Mouse (Mus musculus) granulocyte monocyte progenitor cell, adult 5-6 weeks (primary cell): Measurements from ENCODE around the gene Gphn. TPM values are rescaled to one million over a fixed set of nuclear protein-coding genes. Genes with fewer than 3 reads are reported as not detected.
A peak's percentile ranks its signal among the peaks of the same experiment; 100 is the strongest.
"Not testable (repeated sequence)": the region's sequence is repeated elsewhere in the genome, so short reads cannot be mapped to it uniquely, and the experiment has no call there.

Experiments
- ATAC-seq: replicated peaks from 2 replicates; pipeline ENCODE4 v1.8.0; 2016; ENCODE audit warnings: mild to moderate bottlenecking, moderate TSS enrichment, inconsistent platforms; ENCODE audit not compliant: poor library complexity, severe bottlenecking
- total RNA-seq, 2 experiments: library from RNA; stranded (forward) in 1 of 2; stranded (reverse) in 1 of 2; fragments of 200-712, 200-1000 nt in 1 of 2; fragments of >200 nt in 1 of 2; fragmentation: Nextera tagmentation in 1 of 2; gene quantifications; 2 replicates each; pipeline ENCODE4 v1.2.3; 2014 to 2017

Gene Gphn
- total RNA-seq, 2 experiments from 2014 or later: 14.3 to 25.9 TPM

DNA sequence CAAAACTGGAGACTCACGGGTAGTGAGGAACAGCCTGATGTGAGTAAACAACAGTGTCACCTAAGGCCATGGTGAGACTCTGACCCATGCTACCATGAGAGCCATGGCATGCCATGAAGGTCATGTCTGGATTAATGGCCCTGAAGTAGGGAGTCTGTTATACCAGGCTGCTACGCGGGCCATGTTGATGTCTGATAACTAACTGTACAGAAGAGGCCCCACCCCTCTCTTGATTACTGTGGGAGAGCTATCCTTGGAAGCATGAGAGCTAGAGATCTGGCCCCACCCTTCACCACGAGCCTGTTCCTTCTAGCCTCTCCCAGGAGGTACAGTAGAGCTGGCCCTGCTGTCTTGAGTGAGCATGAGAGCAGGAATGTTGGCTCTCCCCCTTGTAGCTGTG, 101.8 kb downstream of the Gphn start:
- ATAC-seq: no peak

GRCm38 (mm10) chr12:78332107-78332506, 105.9 kb downstream of the Gphn start:
- peak; percentile 42; the same call in 1 of the 2 replicates for ATAC-seq

DNA sequence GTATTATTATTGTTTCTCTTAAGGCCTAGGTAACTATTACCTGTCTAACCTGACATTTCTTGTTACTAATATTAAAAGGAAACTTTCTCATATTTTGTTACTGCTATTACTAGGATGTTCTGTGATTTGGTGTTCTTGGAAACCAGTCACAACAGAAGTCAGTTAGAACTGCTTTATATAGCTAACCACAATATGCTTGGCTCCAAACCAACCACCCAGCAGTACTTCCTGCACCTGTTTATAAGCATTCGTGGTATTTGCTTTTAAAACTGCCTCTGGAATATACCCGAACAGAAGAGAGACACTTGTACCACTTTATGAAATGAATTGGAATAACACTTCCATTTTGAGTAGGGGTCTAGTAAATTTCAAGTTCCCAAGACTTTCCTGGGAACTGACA, 130.3 kb downstream of the Gphn start:
- no peak for ATAC-seq

DNA sequence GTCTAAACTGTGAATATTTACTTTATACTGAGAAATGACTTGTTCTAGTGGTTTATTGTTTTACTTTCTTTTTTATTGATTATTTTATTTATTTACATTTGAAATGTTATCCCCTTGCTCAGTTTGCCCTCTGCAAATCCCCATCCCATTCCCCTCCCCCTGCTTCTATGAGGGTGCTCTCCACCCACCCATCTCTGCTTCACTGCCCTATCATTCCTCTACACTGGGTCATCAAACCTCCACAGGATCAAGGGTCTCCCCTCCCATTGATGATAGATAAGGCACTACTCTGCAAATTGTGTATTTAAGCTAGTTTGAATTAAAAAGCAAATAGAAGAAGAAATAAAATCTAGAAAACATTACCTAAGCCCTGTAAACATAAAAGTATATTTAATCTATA, 163.1 kb downstream of the Gphn start:
- no peak for ATAC-seq

GRCm38 (mm10) chr12:78395297-78395696, 169.1 kb downstream of the Gphn start:
- no peak for ATAC-seq

DNA sequence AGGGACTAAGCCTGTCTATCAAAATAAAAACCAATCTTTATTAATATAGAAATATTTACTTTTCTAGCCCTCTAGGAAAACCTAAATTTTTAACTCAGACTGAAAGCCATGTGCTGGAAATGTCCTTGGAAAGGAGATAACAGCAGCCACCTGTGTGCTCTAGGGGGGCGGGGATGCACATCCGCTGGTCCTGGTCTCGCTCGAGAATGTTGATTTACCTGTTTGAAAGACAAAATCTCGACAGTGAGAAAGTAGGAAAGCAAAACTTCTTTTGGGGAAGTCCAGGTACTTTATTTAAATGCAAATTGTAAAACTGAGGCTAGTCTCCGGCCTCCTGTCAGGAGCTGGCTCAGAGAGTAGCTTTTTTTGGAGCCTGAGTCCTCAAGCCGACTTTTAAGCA, 181.3 kb downstream of the Gphn start:
- ATAC-seq: not testable (repeated sequence)

- no peak for ATAC-seq
These were observed 296.0 kb downstream of the Gphn start for GRCm38 (mm10) chr12:78522176-78522575.

DNA sequence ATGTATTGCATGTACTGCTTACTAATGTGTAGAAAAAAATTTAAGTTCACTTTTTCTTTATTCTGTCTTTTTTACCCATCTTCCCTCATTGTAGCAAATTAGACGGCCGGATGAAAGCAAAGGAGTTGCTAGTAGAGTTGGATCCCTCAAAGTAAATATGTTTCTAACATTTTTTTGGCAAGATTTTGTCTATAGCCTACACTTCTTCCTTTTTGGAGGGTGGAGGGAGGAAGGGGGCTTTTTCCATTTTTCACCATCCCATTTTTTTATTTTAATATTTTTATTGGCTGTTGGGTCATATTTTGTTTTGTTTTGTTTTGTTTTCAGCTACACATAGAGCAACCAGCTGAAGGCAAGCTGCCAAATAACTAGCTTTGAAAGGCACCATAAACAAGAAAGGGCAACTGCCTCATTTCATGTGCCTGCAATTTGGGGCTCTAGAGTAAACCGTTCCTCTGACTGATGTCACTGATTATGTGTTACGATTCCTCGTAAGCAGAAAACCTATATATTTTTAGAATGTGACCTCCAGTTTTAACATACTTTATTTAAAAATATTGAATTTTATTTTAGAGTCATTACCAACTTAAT, 296.7 kb downstream of the Gphn start:
- ATAC-seq: no peak

DNA sequence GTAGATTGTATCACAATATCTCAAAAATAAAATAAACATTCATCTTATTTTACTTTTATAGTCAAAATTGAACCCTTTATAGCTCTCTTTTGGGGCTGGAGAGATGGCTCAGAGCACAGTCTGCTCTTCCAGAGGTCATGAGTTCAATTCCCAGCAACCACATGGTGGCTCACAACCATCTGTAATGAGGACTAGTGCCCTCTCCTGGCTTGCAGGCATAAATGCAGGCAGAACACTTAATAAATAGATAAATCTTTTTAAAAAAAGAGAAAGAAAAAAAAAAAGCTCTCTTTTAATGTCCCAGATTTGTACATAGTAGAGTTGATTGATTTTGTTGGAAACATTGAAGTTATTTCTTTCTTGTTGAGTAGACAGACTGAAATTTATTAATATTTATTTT, 311.4 kb downstream of the Gphn start:
- not testable (repeated sequence) for ATAC-seq

- no peak for ATAC-seq
These were observed 324.7 kb downstream of the Gphn start for GRCm38 (mm10) chr12:78550913-78551312.

DNA sequence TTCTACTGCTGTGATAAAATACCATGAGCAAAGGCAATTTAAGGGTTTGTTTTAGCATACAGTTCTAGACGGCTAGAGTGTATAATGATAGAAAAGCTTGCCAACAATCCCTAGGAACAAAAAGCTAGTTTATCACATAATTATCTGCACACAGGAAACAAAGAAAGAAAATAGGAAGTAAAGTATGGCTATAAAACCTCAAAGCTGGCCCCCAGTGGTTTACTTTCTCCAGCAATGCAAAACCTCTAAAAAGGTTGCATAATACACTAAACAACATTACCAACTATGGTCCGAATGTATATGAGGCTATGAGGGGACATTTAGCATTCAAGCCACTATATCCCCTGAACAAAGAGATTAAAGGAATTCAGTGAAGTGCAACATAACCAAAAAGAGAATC, 405.6 kb downstream of the Gphn start:
- peak; percentile 85 for ATAC-seq

GRCm38 (mm10) chr12:78639466-78639865, 413.3 kb downstream of the Gphn start:
- ATAC-seq: no peak

GRCm38 (mm10) chr12:78640086-78640485, 413.9 kb downstream of the Gphn start:
- ATAC-seq: no peak

- ATAC-seq: no peak
These were observed 415.0 kb downstream of the Gphn start for GRCm38 (mm10) chr12:78641220-78641619.

DNA sequence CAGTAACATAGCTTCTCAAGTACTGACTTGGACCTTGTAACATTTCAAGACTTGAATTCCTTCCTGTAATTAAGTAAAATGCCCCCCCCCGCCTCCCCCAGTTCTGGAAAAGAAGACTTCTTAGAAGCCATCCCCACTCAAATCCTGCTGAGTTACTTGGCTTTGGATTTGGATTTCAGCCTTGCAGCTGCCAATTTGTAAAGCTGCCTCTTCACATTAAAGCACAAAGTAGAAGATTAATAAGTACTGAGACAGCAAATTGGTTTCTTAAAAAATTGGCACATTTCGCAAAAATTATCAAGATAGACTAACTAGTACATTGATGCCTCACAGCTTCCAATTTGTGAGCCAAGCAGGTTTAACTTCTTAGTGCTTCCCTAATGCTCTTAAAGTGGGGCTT, 417.5 kb downstream of the Gphn start:
- ATAC-seq: no peak

- ATAC-seq: no peak
These were observed 419.1 kb downstream of the Gphn start for GRCm38 (mm10) chr12:78645282-78645681.

DNA sequence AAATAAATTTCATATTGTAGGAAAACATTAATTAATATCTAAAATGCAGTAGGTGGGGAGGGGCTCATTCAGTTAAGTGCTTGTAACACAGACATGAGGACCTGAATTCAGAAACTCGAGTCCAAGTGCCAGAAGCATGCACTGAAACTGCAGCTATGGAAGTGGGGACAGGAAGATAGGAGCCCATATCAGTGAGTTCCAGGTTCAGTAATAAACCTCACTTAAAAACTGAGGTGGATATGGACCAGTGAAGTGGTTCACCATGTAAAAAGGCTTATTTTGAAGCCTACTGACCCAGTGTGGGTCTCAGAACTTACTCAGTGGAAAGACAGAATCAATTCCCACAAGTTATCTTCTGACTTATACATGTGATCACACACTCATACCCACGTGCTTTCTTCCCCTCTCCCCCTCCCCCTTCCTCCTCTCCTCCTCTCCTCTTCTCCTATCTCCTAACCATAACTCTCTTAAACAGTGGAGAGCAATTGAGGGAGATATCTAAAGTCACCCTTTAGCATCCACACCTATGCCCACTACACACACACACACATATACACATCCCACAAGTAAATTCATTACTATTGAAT, 433.6 kb downstream of the Gphn start:
- ATAC-seq: no peak

DNA sequence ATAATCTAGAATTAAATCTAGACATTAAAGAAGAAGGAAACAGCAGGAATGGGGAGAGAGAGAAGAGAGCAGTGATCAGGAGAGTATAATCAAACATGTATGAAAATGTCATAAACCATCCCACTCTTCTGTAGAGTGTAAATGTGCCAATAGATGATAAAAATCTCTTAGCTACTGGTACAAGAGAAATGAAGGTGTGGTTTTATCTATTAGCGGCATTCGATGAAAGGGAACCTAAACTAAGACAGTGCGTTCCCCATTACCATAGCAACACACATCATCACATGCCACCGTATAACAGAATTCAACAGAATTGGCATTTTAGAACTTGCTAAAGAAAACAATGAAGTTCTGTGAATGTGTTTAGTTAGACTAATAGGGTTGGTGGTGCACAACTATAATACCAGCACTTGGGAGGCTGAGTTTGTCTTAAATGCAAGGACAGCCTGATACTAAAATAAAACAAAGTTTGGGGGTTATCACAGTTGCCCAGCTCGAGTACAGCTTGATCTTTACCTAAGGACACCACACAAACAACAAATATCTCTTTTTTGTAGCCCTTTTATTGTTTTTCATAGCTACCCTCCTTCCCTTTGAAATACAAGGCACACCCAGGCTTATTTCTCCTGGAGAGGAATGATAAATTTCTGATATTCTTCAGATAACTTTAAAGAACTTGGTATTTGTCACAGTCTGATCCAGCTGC, 452.1 kb downstream of the Gphn start:
- no peak for ATAC-seq

GRCm38 (mm10) chr12:78678807-78679189, 452.6 kb downstream of the Gphn start:
- ATAC-seq: no peak

GRCm38 (mm10) chr12:78681048-78681447, 454.9 kb downstream of the Gphn start:
- ATAC-seq: no peak

- ATAC-seq: no peak
These were observed 456.1 kb downstream of the Gphn start for GRCm38 (mm10) chr12:78682279-78682678.

- ATAC-seq: no peak
These were observed 459.6 kb downstream of the Gphn start for GRCm38 (mm10) chr12:78685669-78686215.
